In genomic region chr3:147064443-147064868, GRCm38 (mm10) we compare ENCODE assay signal across 14 mouse cellular contexts.
A peak's percentile ranks its signal among the peaks of the same experiment; 100 is the strongest.
DNase-seq lines count a peak whose midpoint lies in the region; ATAC-seq and TF ChIP-seq lines count a peak whose summit lies in the region.
"Had no signal": no experiment of that assay in that cellular context is flagged by ENCODE, and none has a peak within 500 bp of the region (broad histone marks: within the 10 kb centered on the region; RNA-seq: fewer than 3 reads in every experiment).

No protein-coding gene starts in this region.

- DNase-seq in forebrain, embryonic 10.5 days (ENCODE audit: extremely low spot score, low spot score), result no peak
- no peak for DNase-seq in forebrain, postnatal 0 days
- DNase-seq in midbrain, embryonic 10.5 days (ENCODE audit: low spot score), result no peak
- no peak for DNase-seq in kidney, adult 9 months
- DNase-seq in MN1 (ENCODE audit: low spot score), result no peak
- no peak for DNase-seq in frontal cortex, postnatal 14 days (ENCODE audit: low spot score in 2 of 2)
- DNase-seq: gastrocnemius, postnatal 14 days; thymus, adult 2 months had no signal

- H3K4me1 ChIP-seq in forebrain, embryonic 10.5 days, result peaks cover 14% of the 10 kb centered on the region
- no peaks in the 10 kb centered on the region for H3K4me1 ChIP-seq in forebrain, postnatal 0 days (ENCODE audit: insufficient read depth)
- peaks cover 11% of the 10 kb centered on the region for H3K4me1 ChIP-seq in midbrain, embryonic 13.5 days (replicated peaks)
- peaks cover 11% of the 10 kb centered on the region for H3K4me1 ChIP-seq in midbrain, embryonic 10.5 days
- H3K4me1 ChIP-seq in hindbrain, embryonic 16.5 days (ENCODE audit: control insufficient read depth, insufficient read depth, low read depth, low read length), result peaks cover 6% of the 10 kb centered on the region
- H3K4me1 ChIP-seq: embryonic facial prominence, embryonic 12.5 days; megakaryocyte, embryonic 14.5 days had no signal

- H3K27ac ChIP-seq in forebrain, embryonic 10.5 days, result 0 out of 2 replicates have a peak overlapping the region, but pooled peaks have one; percentile 18
- no peak overlapping the region for H3K27ac ChIP-seq in forebrain, postnatal 0 days (ENCODE audit: low read depth, low read length)
- H3K27ac ChIP-seq in midbrain, embryonic 13.5 days, result no peak overlapping the region
- no peak overlapping the region for H3K27ac ChIP-seq in midbrain, embryonic 10.5 days (replicated peaks)
- no peak overlapping the region for H3K27ac ChIP-seq in hindbrain, embryonic 16.5 days (ENCODE audit: low read depth, low read length)
- H3K27ac ChIP-seq: embryonic facial prominence, embryonic 12.5 days had no signal

- no peaks in the 10 kb centered on the region for H3K9me3 ChIP-seq in forebrain, embryonic 10.5 days
- H3K9me3 ChIP-seq in forebrain, postnatal 0 days (ENCODE audit: low read length), result no peaks in the 10 kb centered on the region
- no peaks in the 10 kb centered on the region for H3K9me3 ChIP-seq in midbrain, embryonic 13.5 days
- H3K9me3 ChIP-seq in midbrain, embryonic 10.5 days (replicated peaks), result no peaks in the 10 kb centered on the region
- H3K9me3 ChIP-seq in hindbrain, embryonic 16.5 days (ENCODE audit: control insufficient read depth, low read length), result no peaks in the 10 kb centered on the region
- H3K9me3 ChIP-seq: embryonic facial prominence, embryonic 12.5 days; heart, embryonic 12.5 days had no signal

- WGBS in forebrain, embryonic 10.5 days, result 64% methylated on average over 3 of the region's 3 CpGs
- WGBS in forebrain, postnatal 0 days, result 18% methylated on average over 3 of the region's 3 CpGs
- 63% methylated on average over 3 of the region's 3 CpGs for WGBS in midbrain, embryonic 13.5 days
- 73% methylated on average over 3 of the region's 3 CpGs for WGBS in midbrain, embryonic 10.5 days
- 38% methylated on average over 3 of the region's 3 CpGs for WGBS in hindbrain, embryonic 16.5 days

- H3K36me3 ChIP-seq in forebrain, embryonic 10.5 days (replicated peaks), result no peaks in the 10 kb centered on the region
- H3K36me3 ChIP-seq in forebrain, postnatal 0 days (ENCODE audit: insufficient read depth), result no peaks in the 10 kb centered on the region
- H3K36me3 ChIP-seq in midbrain, embryonic 13.5 days, result no peaks in the 10 kb centered on the region
- H3K36me3 ChIP-seq in midbrain, embryonic 10.5 days, result no peaks in the 10 kb centered on the region
- no peaks in the 10 kb centered on the region for H3K36me3 ChIP-seq in hindbrain, embryonic 16.5 days (ENCODE audit: control insufficient read depth, insufficient read depth, low read length)
- H3K36me3 ChIP-seq: embryonic facial prominence, embryonic 12.5 days; heart, embryonic 12.5 days had no signal

- no peak for ATAC-seq in forebrain, postnatal 0 days
- ATAC-seq in midbrain, embryonic 13.5 days, result peak; percentile 65
- ATAC-seq in hindbrain, embryonic 16.5 days, result peak; percentile 37
- ATAC-seq: Patski had no signal

- no peak overlapping the region for H3K4me3 ChIP-seq in forebrain, embryonic 10.5 days
- H3K4me3 ChIP-seq in forebrain, postnatal 0 days (ENCODE audit: low read depth, low read length), result no peak overlapping the region
- no peak overlapping the region for H3K4me3 ChIP-seq in midbrain, embryonic 13.5 days (replicated peaks)
- no peak overlapping the region for H3K4me3 ChIP-seq in midbrain, embryonic 10.5 days
- no peak overlapping the region for H3K4me3 ChIP-seq in hindbrain, embryonic 16.5 days (ENCODE audit: low read length)
- H3K4me3 ChIP-seq: embryonic facial prominence, embryonic 12.5 days; heart, embryonic 12.5 days; megakaryocyte, embryonic 14.5 days had no signal

- no peak overlapping the region for H3K9ac ChIP-seq in forebrain, postnatal 0 days
- H3K9ac ChIP-seq in midbrain, embryonic 13.5 days (replicated peaks), result no peak overlapping the region
- no peak overlapping the region for H3K9ac ChIP-seq in hindbrain, embryonic 16.5 days (ENCODE audit: low read depth, low read length)
- H3K9ac ChIP-seq: embryonic facial prominence, embryonic 12.5 days; heart, embryonic 12.5 days had no signal

- no peak overlapping the region for H3K4me2 ChIP-seq in forebrain, postnatal 0 days (ENCODE audit: low read depth)
- no peak overlapping the region for H3K4me2 ChIP-seq in midbrain, embryonic 13.5 days (replicated peaks)
- H3K4me2 ChIP-seq in hindbrain, embryonic 16.5 days (ENCODE audit: low read length), result no peak overlapping the region
- H3K4me2 ChIP-seq: embryonic facial prominence, embryonic 12.5 days; heart, embryonic 12.5 days had no signal

- no peaks in the 10 kb centered on the region for H3K27me3 ChIP-seq in forebrain, embryonic 10.5 days (ENCODE audit: poor library complexity, severe bottlenecking)
- H3K27me3 ChIP-seq in forebrain, postnatal 0 days (ENCODE audit: insufficient read depth, low read length), result no peaks in the 10 kb centered on the region
- H3K27me3 ChIP-seq in midbrain, embryonic 13.5 days, result no peaks in the 10 kb centered on the region
- H3K27me3 ChIP-seq in midbrain, embryonic 10.5 days (ENCODE audit: low read depth, poor library complexity, severe bottlenecking), result no peaks in the 10 kb centered on the region
- no peaks in the 10 kb centered on the region for H3K27me3 ChIP-seq in hindbrain, embryonic 16.5 days (replicated peaks; ENCODE audit: control insufficient read depth, insufficient read depth, low read length)
- H3K27me3 ChIP-seq: embryonic facial prominence, embryonic 12.5 days; heart, embryonic 12.5 days; megakaryocyte, embryonic 14.5 days had no signal

- TF ChIP-seq CTCF in forebrain, postnatal 0 days (IDR thresholded peaks at IDR 0.05; ENCODE audit: low read depth), result no peak
